Mouse (Mus musculus): Measurements from ENCODE around the gene Ets2. TPM values are rescaled to one million over a fixed set of nuclear protein-coding genes. Genes with fewer than 3 reads are reported as not detected.

Ets2 gene
- polyA plus RNA-seq, 2 experiments = 7.4 to 7.5 TPM

- Histone ChIP-seq H3K4me2 (ENCODE audit: low read depth) (no peak overlapping the region), H3K9ac (replicated peaks) (no peak overlapping the region), H3K9me3 (ENCODE audit: control insufficient read depth, low read length) (no peaks in the 10 kb centered on the region), H3K4me1 (replicated peaks; ENCODE audit: control insufficient read depth in 2 of 2, insufficient read depth in 2 of 2, low read length in 1 of 2) (peaks cover 0 to 6% of the 10 kb centered on the region in 2 experiments; a peak in 2 of 4 replicates), H3K27ac (no peak overlapping the region), H3K36me3 (replicated peaks; ENCODE audit: control insufficient read depth, insufficient read depth, low read depth) (no peaks in the 10 kb centered on the region), H3K27me3 (ENCODE audit: control insufficient read depth, insufficient read depth, low read length) (no peaks in the 10 kb centered on the region), H3K4me3 (ENCODE audit: insufficient read depth in 1 of 2, low read depth in 2 of 2, low read length in 2 of 2) (no peak overlapping the region)
- ATAC-seq (ENCODE audit: insufficient read depth) = peak; percentile 18; the same call in 1 of the 2 replicates
- TF ChIP-seq EP300 (IDR thresholded peaks at IDR 0.05; ENCODE audit: low read depth) (no peak), CTCF (IDR thresholded peaks at IDR 0.05; ENCODE audit: low read depth) (no peak)
- WGBS (ENCODE audit: insufficient replicate concordance) = 47% methylated on average over 10 of the region's 10 CpGs
- DNase-seq (ENCODE audit: low read depth in 3 of 3, low spot score in 3 of 3) = peak; percentile 45 to 67 (median 52)
These were observed 26.9 kb downstream of the Ets2 start for GRCm38 (mm10) chr16:95728453-95729435.

DNA sequence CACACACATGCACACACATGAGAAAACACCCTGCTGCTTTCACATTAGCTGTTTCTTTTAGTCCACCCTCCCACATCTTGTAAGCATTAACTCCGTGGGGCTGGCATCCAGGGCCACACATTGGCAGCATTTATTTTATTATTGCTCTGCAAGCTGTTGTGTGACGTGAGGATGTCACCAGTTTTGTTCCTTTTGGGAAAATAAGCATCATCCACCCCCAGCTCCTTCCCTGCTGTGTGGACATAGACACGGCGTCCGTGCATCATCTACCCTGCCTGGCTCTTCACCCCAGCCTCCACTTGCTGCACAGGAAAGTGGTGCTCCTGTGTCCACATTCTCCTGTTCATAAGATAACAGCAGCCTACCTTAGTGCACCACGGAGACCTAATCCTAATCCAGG is 27.9 kb downstream of the Ets2 start:
- Histone ChIP-seq H3K4me1 (replicated peaks; ENCODE audit: control insufficient read depth in 2 of 2, insufficient read depth in 2 of 2, low read length in 1 of 2) (peaks cover 0 to 6% of the 10 kb centered on the region in 2 experiments; a peak in 2 of 4 replicates), H3K27me3 (ENCODE audit: control insufficient read depth, insufficient read depth, low read length) (no peaks in the 10 kb centered on the region), H3K27ac (no peak overlapping the region), H3K9me3 (ENCODE audit: control insufficient read depth, low read length) (no peaks in the 10 kb centered on the region), H3K9ac (replicated peaks) (no peak overlapping the region), H3K36me3 (replicated peaks; ENCODE audit: control insufficient read depth, insufficient read depth, low read depth) (no peaks in the 10 kb centered on the region), H3K4me2 (ENCODE audit: low read depth) (no peak overlapping the region), H3K4me3 (ENCODE audit: insufficient read depth in 1 of 2, low read depth in 2 of 2, low read length in 2 of 2) (no peak overlapping the region)
- ATAC-seq (ENCODE audit: insufficient read depth) = no peak
- 56% methylated on average over 6 of the region's 6 CpGs for WGBS (ENCODE audit: insufficient replicate concordance)
- TF ChIP-seq CTCF (IDR thresholded peaks at IDR 0.05; ENCODE audit: low read depth) = no peak
- TF ChIP-seq EP300 (IDR thresholded peaks at IDR 0.05; ENCODE audit: low read depth) = no peak
- no peak for DNase-seq (ENCODE audit: low read depth in 3 of 3, low spot score in 3 of 3)

- DNase-seq (ENCODE audit: low read depth in 3 of 3, low spot score in 3 of 3) (no peak), ATAC-seq (ENCODE audit: insufficient read depth) (no peak)
- WGBS (ENCODE audit: insufficient replicate concordance) = 45% methylated on average over 2 of the region's 2 CpGs
- Histone ChIP-seq H3K4me3 (ENCODE audit: insufficient read depth in 1 of 2, low read depth in 2 of 2, low read length in 2 of 2) (no peak overlapping the region), H3K27ac (no peak overlapping the region), H3K4me1 (replicated peaks; ENCODE audit: control insufficient read depth in 2 of 2, insufficient read depth in 2 of 2, low read length in 1 of 2) (peaks cover 0 to 4% of the 10 kb centered on the region in 2 experiments; a peak in 1 of 4 replicates), H3K36me3 (replicated peaks; ENCODE audit: control insufficient read depth, insufficient read depth, low read depth) (no peaks in the 10 kb centered on the region), H3K9ac (replicated peaks) (no peak overlapping the region), H3K4me2 (ENCODE audit: low read depth) (no peak overlapping the region), H3K27me3 (ENCODE audit: control insufficient read depth, insufficient read depth, low read length) (no peaks in the 10 kb centered on the region), H3K9me3 (ENCODE audit: control insufficient read depth, low read length) (no peaks in the 10 kb centered on the region)
- no peak for TF ChIP-seq EP300 (IDR thresholded peaks at IDR 0.05; ENCODE audit: low read depth)
- no peak for TF ChIP-seq CTCF (IDR thresholded peaks at IDR 0.05; ENCODE audit: low read depth)
These were observed 32.9 kb downstream of the Ets2 start for GRCm38 (mm10) chr16:95734785-95735184.

DNA sequence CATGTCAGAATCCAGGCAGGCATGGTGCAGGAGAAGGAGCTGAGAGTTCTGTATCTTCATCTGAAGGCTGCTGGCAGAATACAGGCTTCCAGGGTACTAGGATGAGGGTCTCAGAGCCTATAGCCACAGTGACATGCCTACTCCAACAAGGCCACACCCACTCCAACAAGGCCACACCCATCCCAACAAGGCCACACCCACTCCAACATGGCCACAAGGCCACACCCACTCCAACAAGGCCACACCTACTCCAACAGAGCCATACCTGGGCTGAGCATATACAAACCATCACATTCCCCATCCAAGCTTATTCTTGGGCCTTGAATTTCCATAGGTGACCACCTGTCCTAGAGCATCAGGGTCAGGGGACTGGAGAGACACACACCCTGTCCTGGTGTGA is 34.2 kb downstream of the Ets2 start:
- Histone ChIP-seq H3K4me1 (replicated peaks; ENCODE audit: control insufficient read depth in 2 of 2, insufficient read depth in 2 of 2, low read length in 1 of 2) (peaks cover 0 to 4% of the 10 kb centered on the region in 2 experiments; a peak in 1 of 4 replicates), H3K4me2 (ENCODE audit: low read depth) (no peak overlapping the region), H3K4me3 (ENCODE audit: insufficient read depth in 1 of 2, low read depth in 2 of 2, low read length in 2 of 2) (no peak overlapping the region), H3K9ac (replicated peaks) (no peak overlapping the region), H3K9me3 (ENCODE audit: control insufficient read depth, low read length) (no peaks in the 10 kb centered on the region), H3K27me3 (ENCODE audit: control insufficient read depth, insufficient read depth, low read length) (no peaks in the 10 kb centered on the region), H3K36me3 (replicated peaks; ENCODE audit: control insufficient read depth, insufficient read depth, low read depth) (no peaks in the 10 kb centered on the region), H3K27ac (no peak overlapping the region)
- no peak for TF ChIP-seq CTCF (IDR thresholded peaks at IDR 0.05; ENCODE audit: low read depth)
- no peak for TF ChIP-seq EP300 (IDR thresholded peaks at IDR 0.05; ENCODE audit: low read depth)
- ATAC-seq (ENCODE audit: insufficient read depth) = no peak
- DNase-seq (ENCODE audit: low read depth in 3 of 3, low spot score in 3 of 3) = no peak

DNA sequence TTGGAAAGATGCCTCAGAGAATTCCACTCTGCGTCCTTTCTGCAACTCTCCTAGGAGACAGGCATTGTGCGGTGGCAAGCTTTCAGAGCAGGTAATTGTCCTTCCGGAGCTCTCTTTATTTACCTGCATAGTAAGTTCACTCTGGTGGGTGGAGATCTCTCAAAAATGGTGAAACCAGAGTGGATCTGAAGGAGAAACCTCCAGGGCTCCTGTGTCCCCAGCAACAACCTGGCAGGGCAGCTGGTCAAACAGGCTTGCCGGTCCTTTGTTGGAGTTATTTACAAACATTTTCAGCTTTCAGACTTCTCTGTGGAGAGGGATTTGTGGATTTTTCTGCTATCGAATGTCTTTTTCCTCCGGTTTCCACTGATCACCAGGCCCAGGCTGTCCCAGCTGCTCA is 34.6 kb downstream of the Ets2 start:
- Histone ChIP-seq H3K9me3 (ENCODE audit: control insufficient read depth, low read length) (no peaks in the 10 kb centered on the region), H3K4me2 (ENCODE audit: low read depth) (no peak overlapping the region), H3K4me3 (ENCODE audit: insufficient read depth in 1 of 2, low read depth in 2 of 2, low read length in 2 of 2) (no peak overlapping the region), H3K4me1 (replicated peaks; ENCODE audit: control insufficient read depth in 2 of 2, insufficient read depth in 2 of 2, low read length in 1 of 2) (peaks cover 0 to 4% of the 10 kb centered on the region in 2 experiments; a peak in 1 of 4 replicates), H3K27me3 (ENCODE audit: control insufficient read depth, insufficient read depth, low read length) (no peaks in the 10 kb centered on the region), H3K27ac (no peak overlapping the region), H3K36me3 (replicated peaks; ENCODE audit: control insufficient read depth, insufficient read depth, low read depth) (no peaks in the 10 kb centered on the region), H3K9ac (replicated peaks) (no peak overlapping the region)
- 72% methylated on average over 6 of the region's 6 CpGs for WGBS (ENCODE audit: insufficient replicate concordance)
- no peak for TF ChIP-seq CTCF (IDR thresholded peaks at IDR 0.05; ENCODE audit: low read depth)
- no peak for TF ChIP-seq EP300 (IDR thresholded peaks at IDR 0.05; ENCODE audit: low read depth)
- ATAC-seq (ENCODE audit: insufficient read depth) (no peak), DNase-seq (ENCODE audit: low read depth in 3 of 3, low spot score in 3 of 3) (no peak)
